12 mouse cellular contexts compared by ENCODE assay signal in genomic region chr6:111371581-111372349, GRCm38 (mm10).
DNase-seq lines count a peak whose midpoint lies in the region; ATAC-seq and TF ChIP-seq lines count a peak whose summit lies in the region.
"Had no signal": no experiment of that assay in that cellular context is flagged by ENCODE, and none has a peak within 500 bp of the region (broad histone marks: within the 10 kb centered on the region; RNA-seq: fewer than 3 reads in every experiment).

No protein-coding gene starts in this region.

- no peaks in the 10 kb centered on the region for H3K27me3 ChIP-seq in stomach, embryonic 14.5 days (ENCODE audit: control insufficient read depth, insufficient read depth, low read length)
- H3K27me3 ChIP-seq in stomach, postnatal 0 days (ENCODE audit: control insufficient read depth, insufficient read depth, low read length) = no peaks in the 10 kb centered on the region
- no peaks in the 10 kb centered on the region for H3K27me3 ChIP-seq in limb, embryonic 11.5 days (ENCODE audit: control insufficient read depth, insufficient read depth, low read length)
- H3K27me3 ChIP-seq: limb, embryonic 13.5 days had no signal

- peak; percentile 43 for DNase-seq in heart, adult 11 months
- DNase-seq in heart, adult 9 months (ENCODE audit: low spot score in 2 of 2) = no peak
- DNase-seq in stomach, postnatal 0 days (ENCODE audit: low spot score) = no peak
- peak; percentile 35 for DNase-seq in limb, embryonic 11.5 days (ENCODE audit: low spot score)
- peak; percentile 5 for DNase-seq in yolk sac, embryonic 10.5 days (ENCODE audit: low spot score)
- no peak for DNase-seq in urinary bladder, postnatal 36 days (ENCODE audit: low spot score in 2 of 2)
- no peak for DNase-seq in thymus, adult 18-20 months
- DNase-seq: adrenal gland, postnatal 14 days; cerebellum, postnatal 14 days; thymus, postnatal 4 days had no signal

- ATAC-seq in stomach, embryonic 14.5 days (ENCODE audit: insufficient number of reproducible peaks, insufficient read depth, low FRiP score, low read depth) = 0 out of 2 replicates have a peak, but pooled peaks have one; percentile 14
- no peak for ATAC-seq in stomach, postnatal 0 days (ENCODE audit: low FRiP score, low TSS enrichment)
- ATAC-seq in limb, embryonic 11.5 days (ENCODE audit: insufficient number of reproducible peaks, low FRiP score, low TSS enrichment, low read depth) = peak; percentile 71; the same call in 1 of the 2 replicates

- H3K4me3 ChIP-seq in stomach, embryonic 14.5 days (ENCODE audit: low read depth, low read length) = no peak overlapping the region
- no peak overlapping the region for H3K4me3 ChIP-seq in stomach, postnatal 0 days (ENCODE audit: low read depth, low read length)
- no peak overlapping the region for H3K4me3 ChIP-seq in limb, embryonic 11.5 days (ENCODE audit: low read depth, low read length)
- H3K4me3 ChIP-seq: limb, embryonic 13.5 days had no signal

- H3K4me1 ChIP-seq in stomach, embryonic 14.5 days (ENCODE audit: control insufficient read depth, insufficient read depth, low read length) = no peaks in the 10 kb centered on the region
- no peaks in the 10 kb centered on the region for H3K4me1 ChIP-seq in stomach, postnatal 0 days (replicated peaks; ENCODE audit: control insufficient read depth, insufficient read depth)
- no peaks in the 10 kb centered on the region for H3K4me1 ChIP-seq in limb, embryonic 11.5 days (ENCODE audit: control insufficient read depth, insufficient read depth, low read length)

- TF ChIP-seq CTCF in stomach, postnatal 0 days (IDR thresholded peaks at IDR 0.05; ENCODE audit: low read depth) = no peak

- TF ChIP-seq EP300 in stomach, postnatal 0 days (optimal IDR thresholded peaks at IDR 0.05) = no peak

- H3K27ac ChIP-seq in stomach, embryonic 14.5 days (ENCODE audit: low read length) = no peak overlapping the region
- H3K27ac ChIP-seq in stomach, postnatal 0 days (replicated peaks) = no peak overlapping the region
- H3K27ac ChIP-seq in limb, embryonic 11.5 days (replicated peaks; ENCODE audit: low read depth, low read length) = no peak overlapping the region
- H3K27ac ChIP-seq: limb, embryonic 13.5 days had no signal

- no peak overlapping the region for H3K9ac ChIP-seq in stomach, embryonic 14.5 days (replicated peaks; ENCODE audit: low read depth, low read length)
- no peak overlapping the region for H3K9ac ChIP-seq in stomach, postnatal 0 days (ENCODE audit: low read length)
- H3K9ac ChIP-seq in limb, embryonic 11.5 days (ENCODE audit: low read length) = no peak overlapping the region
- H3K9ac ChIP-seq: limb, embryonic 13.5 days had no signal

- no peaks in the 10 kb centered on the region for H3K9me3 ChIP-seq in stomach, embryonic 14.5 days (ENCODE audit: control insufficient read depth, low read depth, low read length)
- no peaks in the 10 kb centered on the region for H3K9me3 ChIP-seq in stomach, postnatal 0 days (ENCODE audit: control insufficient read depth, low read length)
- H3K9me3 ChIP-seq in limb, embryonic 11.5 days (ENCODE audit: control insufficient read depth, low read length) = no peaks in the 10 kb centered on the region
- H3K9me3 ChIP-seq: limb, embryonic 13.5 days had no signal

- 18% methylated on average over 4 of the region's 4 CpGs for WGBS in stomach, embryonic 14.5 days
- WGBS in stomach, postnatal 0 days = 24% methylated on average over 4 of the region's 4 CpGs
- WGBS in limb, embryonic 11.5 days = 15% methylated on average over 4 of the region's 4 CpGs

- H3K4me2 ChIP-seq in stomach, embryonic 14.5 days (replicated peaks; ENCODE audit: low read depth, low read length) = no peak overlapping the region
- H3K4me2 ChIP-seq in stomach, postnatal 0 days (replicated peaks; ENCODE audit: low read depth) = no peak overlapping the region
- H3K4me2 ChIP-seq in limb, embryonic 11.5 days (ENCODE audit: low read depth, severe bottlenecking) = no peak overlapping the region
- H3K4me2 ChIP-seq: limb, embryonic 13.5 days had no signal

- H3K36me3 ChIP-seq in stomach, embryonic 14.5 days (ENCODE audit: control insufficient read depth, insufficient read depth, low read length) = no peaks in the 10 kb centered on the region
- H3K36me3 ChIP-seq in stomach, postnatal 0 days (ENCODE audit: control insufficient read depth, insufficient read depth, low read length) = no peaks in the 10 kb centered on the region
- H3K36me3 ChIP-seq in limb, embryonic 11.5 days (ENCODE audit: control insufficient read depth, insufficient read depth, low read length) = no peaks in the 10 kb centered on the region
- H3K36me3 ChIP-seq: limb, embryonic 13.5 days had no signal

Comparison
In these comparisons a context has a peak if more than half of its experiments do, and no peak if none do; other contexts are left out.
1. DNase-seq: peak in heart, adult 11 months (single experiment), limb, embryonic 11.5 days (single experiment) and yolk sac, embryonic 10.5 days (single experiment); none in heart, adult 9 months (0 of 2), stomach, postnatal 0 days (single experiment), urinary bladder, postnatal 36 days (0 of 2) and thymus, adult 18-20 months (0 of 2).